Mouse (Mus musculus) kidney, postnatal 14 days (tissue): ENCODE data around the gene Epb41l1.
A peak's percentile ranks its signal among the peaks of the same experiment; 100 is the strongest.

Experiments used
- DNase-seq: peaks from one replicate; pipeline ENCODE4 v3.0.0; 2022; ENCODE audit warnings: mixed read lengths

The Epb41l1 gene

GRCm38 (mm10) chr2:156547123-156547891, 126.6 kb downstream of the Epb41l1 start, which contains the start of gene Aar2:
Gene Aar2, plus strand, starts transcription at chr2:156547584.
- peak; percentile 84 for DNase-seq

DNA sequence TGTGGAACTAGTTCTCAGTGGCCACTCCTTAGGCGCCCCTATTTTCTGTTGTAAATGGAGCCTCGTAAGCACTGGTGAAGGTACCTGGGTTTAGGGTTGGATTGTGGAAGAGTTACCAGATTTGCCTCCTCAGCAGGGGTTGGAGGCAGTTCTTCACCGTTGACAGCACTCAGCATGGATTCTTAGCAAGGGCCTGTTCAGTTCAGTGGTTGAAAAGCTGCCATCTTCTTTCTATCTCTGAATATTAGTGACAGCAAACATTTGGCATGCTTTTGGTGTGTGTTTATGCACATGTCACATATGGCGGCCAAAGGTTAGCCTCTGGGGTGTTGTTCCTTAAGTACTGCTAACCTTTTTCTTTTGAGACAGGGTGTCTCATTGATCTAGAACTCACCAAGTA, 131.7 kb downstream of the Epb41l1 start:
- DNase-seq: no peak

DNA sequence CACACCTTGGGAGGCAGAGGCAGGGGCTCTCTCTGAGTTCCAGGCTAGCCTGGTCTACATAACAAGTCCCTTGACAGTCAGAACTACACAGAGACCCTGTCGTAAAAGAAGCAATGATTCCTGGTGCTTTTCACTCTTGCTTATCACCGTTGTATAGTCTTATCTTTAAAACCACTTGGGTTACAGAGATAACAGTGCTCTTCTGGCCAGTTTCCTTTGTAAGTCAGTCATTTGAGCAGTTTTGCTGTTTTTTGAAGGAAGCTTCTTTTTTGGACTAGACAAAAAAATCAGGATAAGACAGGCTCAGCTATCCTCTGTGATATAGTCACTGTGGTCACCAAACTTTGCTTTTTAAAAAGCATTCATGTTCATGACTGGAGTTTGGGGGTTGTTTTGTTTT, 141.1 kb downstream of the Epb41l1 start:
- DNase-seq: no peak

DNA sequence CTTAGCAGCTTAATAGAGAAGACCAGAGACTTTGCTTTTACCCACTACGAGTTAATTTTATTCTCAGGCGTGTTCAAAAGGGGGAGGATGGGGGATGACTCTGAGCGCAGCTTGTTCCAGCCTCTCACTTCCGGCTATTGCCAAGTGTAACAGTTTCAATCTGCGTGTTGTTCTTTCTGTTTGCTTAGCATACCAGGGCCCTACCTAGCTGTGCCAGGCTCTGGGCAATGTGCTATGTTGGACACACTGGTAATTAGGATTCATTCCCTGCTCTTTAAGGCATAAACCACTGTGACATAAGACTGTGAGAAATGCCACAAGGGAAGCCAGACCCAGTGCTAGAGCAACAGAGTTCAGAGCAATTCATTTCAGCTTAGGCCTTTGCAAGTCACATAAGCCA, 142.8 kb downstream of the Epb41l1 start:
- no peak for DNase-seq

GRCm38 (mm10) chr2:156566512-156566911, 145.8 kb downstream of the Epb41l1 start:
- DNase-seq: peak; percentile 51

DNA sequence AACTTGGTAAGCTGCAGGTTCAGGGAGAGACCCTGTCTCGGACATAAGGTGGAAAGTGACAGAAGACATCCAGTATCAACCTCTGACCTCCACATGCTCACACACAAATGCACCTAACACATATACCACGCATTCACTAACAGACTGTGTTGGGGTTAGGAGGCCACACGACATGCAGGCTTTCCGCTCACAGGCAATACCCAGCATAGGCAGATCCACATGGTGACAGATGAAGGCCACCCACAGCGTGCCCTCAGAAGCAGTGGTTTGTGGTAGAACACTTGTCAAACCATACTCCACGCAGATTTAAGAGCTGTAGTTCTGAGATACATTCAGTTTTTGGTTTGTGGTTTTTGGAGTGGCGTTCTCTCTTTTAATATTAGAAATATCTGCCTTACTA, 147.9 kb downstream of the Epb41l1 start:
- DNase-seq: no peak

- DNase-seq: no peak
These were observed 148.6 kb downstream of the Epb41l1 start for GRCm38 (mm10) chr2:156569261-156569660.

DNA sequence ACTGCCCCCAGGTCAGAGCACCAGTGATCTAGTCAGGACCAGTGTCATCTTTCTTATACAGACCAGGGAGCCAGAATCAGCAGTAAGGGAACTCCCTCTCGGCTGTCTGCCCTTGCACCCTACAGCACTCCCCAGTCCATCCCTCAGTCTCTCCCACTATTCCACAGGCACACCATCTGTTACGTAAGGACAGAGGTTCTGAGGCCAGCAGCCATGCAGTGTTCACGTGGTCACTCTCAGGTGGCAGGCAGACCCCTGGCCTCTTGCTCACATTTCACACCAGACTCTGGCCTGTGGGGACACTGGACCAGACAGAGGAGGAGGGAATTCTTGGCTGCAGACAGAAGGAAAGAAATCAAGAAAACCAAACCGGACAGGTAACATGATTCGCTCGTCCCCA, 150.8 kb downstream of the Epb41l1 start:
- DNase-seq: peak; percentile 21

DNA sequence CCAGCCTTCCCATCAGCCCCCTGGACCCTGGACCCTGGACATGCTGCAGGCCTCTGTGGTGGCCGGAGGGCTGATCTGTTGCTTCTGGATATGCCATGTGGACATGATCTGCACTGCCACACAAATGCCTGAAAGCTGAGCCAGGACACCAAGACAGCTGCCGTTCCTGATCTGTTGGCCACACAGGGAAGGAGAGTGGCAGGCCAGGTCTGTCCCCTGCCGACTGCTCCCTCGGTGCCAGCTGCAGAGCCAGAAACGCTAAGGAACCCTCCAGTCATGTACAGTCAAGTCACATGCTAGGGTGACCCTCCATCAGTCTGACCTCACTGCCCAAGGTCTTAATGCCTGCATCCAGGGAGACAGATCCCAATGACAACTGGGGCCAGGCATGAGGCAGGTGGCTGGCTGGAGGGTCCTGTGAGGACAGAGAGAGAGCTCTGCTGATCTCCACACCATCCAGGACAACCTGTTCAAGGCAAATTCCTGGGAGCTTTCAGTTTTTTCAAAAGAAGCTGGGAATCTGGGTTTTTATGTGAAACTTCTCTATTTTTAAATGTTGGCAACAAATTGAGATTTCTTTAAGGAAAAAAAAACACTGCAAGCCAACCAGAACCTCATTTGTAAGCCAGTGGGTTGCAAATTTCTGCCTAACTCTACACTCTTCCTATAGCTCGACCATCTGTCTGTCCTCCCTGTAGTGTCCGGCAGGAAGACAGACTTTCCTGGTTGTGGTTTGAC, 156.3 kb downstream of the Epb41l1 start:
- no peak for DNase-seq

DNA sequence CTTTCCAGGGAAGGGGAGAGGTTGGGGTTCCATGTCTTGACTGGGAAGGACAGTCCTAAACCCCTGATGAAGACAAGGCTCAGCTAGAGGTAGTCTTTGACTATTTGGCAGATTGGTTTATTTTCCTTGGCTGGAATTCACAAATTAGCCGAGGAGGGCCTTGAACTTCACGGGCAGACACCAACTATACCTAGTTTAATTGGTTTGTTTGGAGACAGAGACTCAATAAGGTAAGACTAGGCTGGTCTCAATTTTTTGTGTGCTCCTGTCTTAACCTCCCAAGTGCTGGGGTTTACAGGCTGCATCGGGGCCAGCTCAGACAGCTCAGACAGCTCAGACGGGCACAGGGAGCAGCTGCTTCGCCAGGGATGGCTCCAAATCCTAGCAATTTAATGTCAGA, 159.8 kb downstream of the Epb41l1 start:
- DNase-seq: no peak

GRCm38 (mm10) chr2:156581244-156581643, 160.5 kb downstream of the Epb41l1 start:
- no peak for DNase-seq

DNA sequence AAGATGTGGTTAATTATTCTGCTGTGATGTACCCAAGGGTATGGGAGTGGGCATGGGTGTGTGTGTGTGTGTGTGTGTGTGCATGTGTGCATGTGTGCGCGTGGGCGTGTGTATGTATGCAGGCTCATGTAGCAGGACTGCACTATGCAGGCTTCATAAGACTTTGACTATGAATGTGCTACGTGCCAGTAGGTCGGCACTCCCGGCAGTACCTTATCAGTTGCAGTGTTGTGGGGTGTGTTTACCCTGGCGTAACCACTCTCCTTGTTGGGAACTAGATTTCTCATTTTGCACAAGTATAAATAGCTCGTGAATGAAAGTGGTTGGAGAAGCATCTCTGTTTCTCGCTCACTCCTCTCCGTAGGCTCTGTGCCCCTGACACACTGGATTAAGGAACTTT, 162.2 kb downstream of the Epb41l1 start:
- no peak for DNase-seq

- peak; percentile 16 for DNase-seq
These were observed 163.6 kb downstream of the Epb41l1 start for GRCm38 (mm10) chr2:156584154-156584796.

- DNase-seq: peak; percentile 51
These were observed 164.2 kb downstream of the Epb41l1 start for GRCm38 (mm10) chr2:156584797-156585471.

- DNase-seq: no peak
These were observed 168.8 kb downstream of the Epb41l1 start for GRCm38 (mm10) chr2:156589481-156589880.
